Mouse (Mus musculus): ENCODE results near the gene Pepd.

DNA sequence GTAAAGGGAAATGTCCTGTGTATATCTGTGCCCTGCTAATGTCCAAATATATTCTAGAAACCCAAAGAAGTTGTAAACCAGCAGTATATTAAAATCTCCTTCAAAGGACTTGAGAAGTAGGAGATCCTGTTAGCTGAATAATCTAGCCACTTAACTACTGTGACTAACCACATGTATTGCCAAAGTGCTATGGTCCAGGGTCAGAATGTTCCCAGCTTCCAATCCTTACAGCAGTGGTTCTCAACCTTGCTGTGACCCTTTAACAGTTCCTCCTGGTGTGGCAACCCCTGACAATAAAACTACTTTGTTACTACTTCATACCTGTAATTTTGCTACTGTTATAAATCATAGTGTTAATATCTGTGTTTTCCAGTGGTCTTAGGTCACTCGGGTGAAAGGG is 146.2 kb downstream of the Pepd start:
- no peak for TF ChIP-seq CTCF (IDR thresholded peaks at IDR 0.05)
- no peak for TF ChIP-seq POLR2A (IDR thresholded peaks at IDR 0.05; ENCODE audit: insufficient read depth, low read depth, low read length)

Data from heart, adult 2 months (tissue).